Comparison of ENCODE assay signal across 19 mouse cellular contexts in genomic region chr9:112230716-112231361, GRCm38 (mm10). TPM values are rescaled to one million over a fixed set of nuclear protein-coding genes. Genes with fewer than 3 reads are reported as not detected.
A peak's percentile ranks its signal among the peaks of the same experiment; 100 is the strongest.
DNase-seq lines count a peak whose midpoint lies in the region; ATAC-seq and TF ChIP-seq lines count a peak whose summit lies in the region.
"Had no signal": no experiment of that assay in that cellular context is flagged by ENCODE, and none has a peak within 500 bp of the region (broad histone marks: within the 10 kb centered on the region; RNA-seq: fewer than 3 reads in every experiment).

No protein-coding gene starts in this region.

- no peak for ATAC-seq in hindbrain, embryonic 14.5 days (ENCODE audit: low FRiP score)
- ATAC-seq: lung, postnatal 0 days had no signal

- peak overlapping the region; percentile 75; the same call in 1 of the 2 replicates for H3K27ac ChIP-seq in cerebellum, adult 2 months (ENCODE audit: insufficient read depth, low read length)
- peak overlapping the region; percentile 98 for H3K27ac ChIP-seq in hindbrain, embryonic 14.5 days
- H3K27ac ChIP-seq in hindbrain, embryonic 10.5 days, result no peak overlapping the region
- H3K27ac ChIP-seq: embryonic facial prominence, embryonic 10.5 days; heart, embryonic 13.5 days; limb, embryonic 12.5 days; liver, embryonic 14.5 days had no signal

- 9% methylated on average over 4 of the region's 4 CpGs for WGBS in cerebellum, adult 2 months
- WGBS in hindbrain, embryonic 14.5 days, result 78% methylated on average over 4 of the region's 4 CpGs
- 87% methylated on average over 4 of the region's 4 CpGs for WGBS in hindbrain, embryonic 10.5 days

- H3K4me3 ChIP-seq in cerebellum, adult 2 months (replicated peaks; ENCODE audit: insufficient read depth, low read depth, low read length), result peak overlapping the region; percentile 91
- H3K4me3 ChIP-seq in hindbrain, embryonic 14.5 days (replicated peaks; ENCODE audit: low read length), result peak overlapping the region; percentile 63
- no peak overlapping the region for H3K4me3 ChIP-seq in hindbrain, embryonic 10.5 days
- H3K4me3 ChIP-seq: embryonic facial prominence, embryonic 10.5 days; erythroblast, embryonic 14.5 days; heart, embryonic 13.5 days; limb, embryonic 12.5 days had no signal

- TF ChIP-seq CTCF in cerebellum, adult 2 months (IDR thresholded peaks at IDR 0.05; ENCODE audit: borderline replicate concordance, insufficient read depth, low read depth, low read length), result no peak

- no peaks in the 10 kb centered on the region for H3K27me3 ChIP-seq in cerebellum, adult 2 months (ENCODE audit: control insufficient read depth, insufficient read depth, low read length)
- H3K27me3 ChIP-seq in hindbrain, embryonic 14.5 days (ENCODE audit: control insufficient read depth, insufficient read depth, low read length), result peaks cover 2% of the 10 kb centered on the region; the same call in 1 of the 2 replicates
- peaks cover 49% of the 10 kb centered on the region for H3K27me3 ChIP-seq in hindbrain, embryonic 10.5 days (ENCODE audit: insufficient read depth, poor library complexity, severe bottlenecking)
- H3K27me3 ChIP-seq: CH12.LX had no signal

- no peaks in the 10 kb centered on the region for H3K36me3 ChIP-seq in hindbrain, embryonic 14.5 days (replicated peaks; ENCODE audit: control insufficient read depth, insufficient read depth)
- no peaks in the 10 kb centered on the region for H3K36me3 ChIP-seq in hindbrain, embryonic 10.5 days
- H3K36me3 ChIP-seq: embryonic facial prominence, embryonic 10.5 days; heart, embryonic 13.5 days; limb, embryonic 12.5 days had no signal

- peak in 1 of 2 experiments; percentile 40 for DNase-seq in cerebellum, adult 2 months
- DNase-seq in cerebellum, postnatal 36 days, result no peak
- no peak for DNase-seq in hindbrain, embryonic 14.5 days (ENCODE audit: low spot score)
- DNase-seq in hindbrain, embryonic 10.5 days (ENCODE audit: low spot score), result no peak
- DNase-seq in thymus, postnatal 14 days, result peak; percentile 3
- DNase-seq in thymus, postnatal 36 days, result no peak
- DNase-seq in kidney, postnatal 4 days, result no peak
- no peak for DNase-seq in adrenal gland, adult 18-20 months (ENCODE audit: low spot score in 2 of 2)
- DNase-seq: adrenal gland, postnatal 36 days; kidney, adult 2 months; kidney, postnatal 36 days had no signal

- H3K4me1 ChIP-seq in cerebellum, adult 2 months (ENCODE audit: control insufficient read depth, insufficient read depth, low read length), result peaks cover 13% of the 10 kb centered on the region
- H3K4me1 ChIP-seq in hindbrain, embryonic 14.5 days (replicated peaks; ENCODE audit: control insufficient read depth, insufficient read depth, low read length), result no peaks in the 10 kb centered on the region
- peaks cover 20% of the 10 kb centered on the region for H3K4me1 ChIP-seq in hindbrain, embryonic 10.5 days (replicated peaks)

- H3K9ac ChIP-seq in hindbrain, embryonic 14.5 days, result peak overlapping the region; percentile 98
- H3K9ac ChIP-seq: heart, embryonic 13.5 days; limb, embryonic 12.5 days; liver, embryonic 14.5 days had no signal

- TF ChIP-seq POLR2A in cerebellum, adult 2 months (IDR thresholded peaks at IDR 0.05; ENCODE audit: borderline replicate concordance, insufficient read depth, low read length), result no peak

- H3K9me3 ChIP-seq in hindbrain, embryonic 14.5 days (ENCODE audit: control insufficient read depth, low read length), result no peaks in the 10 kb centered on the region
- no peaks in the 10 kb centered on the region for H3K9me3 ChIP-seq in hindbrain, embryonic 10.5 days
- H3K9me3 ChIP-seq: embryonic facial prominence, embryonic 10.5 days; heart, embryonic 13.5 days; limb, embryonic 12.5 days had no signal

- H3K4me2 ChIP-seq in hindbrain, embryonic 14.5 days (replicated peaks), result peak overlapping the region; percentile 88
- H3K4me2 ChIP-seq: heart, embryonic 13.5 days; limb, embryonic 12.5 days had no signal

RNA-seq across cellular contexts. Expression of gene Arpp21, which starts 4.9 kb away (rescaled TPM):
- polyA plus RNA-seq in cerebellum, adult 2 months (2012; rRNA removed), result 116 and 124 TPM in 2 replicates
- 29.1 and 40.8 TPM in 2 replicates for polyA plus RNA-seq in hindbrain, embryonic 14.5 days (2014; fragmentation: Nextera tagmentation; extraction: Ambion mirVana)
- polyA plus RNA-seq in hindbrain, embryonic 10.5 days (2016; fragmentation: Nextera tagmentation; extraction: Ambion mirVana), result 2.0 and 2.5 TPM in 2 replicates
- total RNA-seq in adrenal gland, adult 18-20 months (2021), result not detected
- total RNA-seq: CH12.LX had no signal
- polyA plus RNA-seq: gonadal fat pad, adult 2 months; lung, postnatal 0 days had no signal
